Mouse (Mus musculus) left cerebral cortex, adult 9 months (tissue): ENCODE measurements at regions not wholly inside any gene's neighbourhood (a gene's known extent, or its start where the extent isn't known, plus 50 kb on each side); places are given as distances from the start of the nearest gene placed in this dataset.
"Not testable (repeated sequence)": the region's sequence is repeated elsewhere in the genome, so short reads cannot be mapped to it uniquely, and the experiment has no call there.

ENCODE experiments used
- DNase-seq, 2 experiments: peaks; one replicate each; pipeline ENCODE4 v3.0.0; 2022; ENCODE audit warnings: low spot score in 2 of 2

DNA sequence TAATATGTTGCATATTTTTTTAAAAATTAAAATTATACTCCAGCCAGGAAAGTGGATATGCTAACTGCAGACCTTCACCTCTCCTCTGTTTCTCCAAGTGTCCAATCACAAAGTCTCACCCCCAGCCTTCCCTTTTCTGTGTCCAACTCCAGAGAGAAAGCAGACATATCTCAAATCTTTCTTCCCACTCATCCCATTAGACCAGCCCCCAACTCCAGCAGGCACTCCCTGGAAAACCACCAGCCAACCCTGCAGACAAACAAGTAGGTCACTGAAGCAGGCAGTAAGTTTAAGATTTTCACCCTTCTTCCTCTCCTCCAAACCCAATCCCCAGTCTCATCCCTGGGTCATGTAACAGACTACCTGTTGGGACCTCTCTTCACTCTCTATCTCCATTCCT lies 94.2 kb upstream of the Ptgfr start:
- no peak for DNase-seq

DNA sequence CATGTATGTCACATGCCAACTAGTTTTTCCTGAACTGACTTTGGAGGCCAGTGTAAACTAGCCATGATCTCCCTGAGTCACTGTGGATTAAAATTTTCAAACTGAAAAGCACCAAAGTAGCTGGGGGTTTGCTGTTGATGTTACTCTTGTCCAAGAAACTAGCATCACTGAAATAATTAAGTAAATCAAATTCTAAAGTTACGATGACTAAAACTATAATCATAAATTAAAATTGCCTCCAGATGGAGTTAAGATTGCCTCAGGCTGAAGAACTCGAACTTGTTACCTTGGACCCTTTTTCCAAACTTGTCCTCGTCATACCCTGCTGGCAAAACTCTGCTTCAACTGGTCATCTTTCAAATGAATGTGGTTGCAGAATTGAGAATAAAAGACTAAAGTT lies 93.7 kb upstream of the Ptgfr start:
- DNase-seq = no peak

DNA sequence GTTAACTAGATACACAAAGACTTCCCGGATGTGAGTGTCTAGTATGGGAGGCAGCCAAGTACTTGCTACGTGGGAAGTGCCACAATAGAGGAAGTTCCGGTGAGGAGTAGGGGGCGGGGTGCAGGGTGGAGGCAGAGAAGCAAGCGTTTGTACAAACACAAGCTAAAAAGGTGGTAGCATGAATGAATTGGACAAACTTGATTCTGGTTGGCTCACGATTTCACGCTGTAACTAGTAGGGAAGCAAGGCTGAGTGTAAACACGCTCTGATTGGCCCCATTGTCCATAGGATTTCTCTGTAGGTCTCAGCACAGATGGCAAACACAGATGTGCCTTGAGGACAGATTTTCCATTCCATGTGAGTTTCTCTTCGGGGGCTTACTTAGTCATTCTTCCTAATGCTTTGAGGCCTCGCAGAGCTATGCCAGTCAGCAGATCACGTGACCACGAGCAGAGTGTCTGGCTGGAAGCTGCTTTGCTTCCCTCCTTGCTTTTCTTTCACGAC lies 76.6 kb upstream of the Ptgfr start:
- DNase-seq = peak; percentile 15 to 47

DNA sequence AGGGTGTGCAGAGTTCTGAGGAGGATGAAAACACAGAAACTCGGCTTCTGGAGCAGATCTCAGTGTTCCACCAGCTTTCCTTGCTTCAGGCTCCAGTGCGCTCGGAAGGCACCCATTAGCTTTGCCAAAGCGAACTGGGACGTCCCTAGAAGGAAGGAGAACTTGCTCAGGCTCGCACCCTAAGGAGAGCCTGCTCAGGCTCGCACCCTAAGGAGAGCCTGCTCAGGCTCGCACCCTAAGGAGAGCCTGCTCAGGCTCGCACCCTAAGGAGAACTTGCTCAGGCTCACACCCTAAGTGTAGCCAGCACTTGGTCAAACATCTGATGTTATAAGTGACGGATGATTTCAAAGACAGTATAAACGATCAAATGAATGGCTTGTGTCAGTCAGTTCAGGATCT lies 74.9 kb upstream of the Ptgfr start:
- not testable (repeated sequence) for DNase-seq

DNA sequence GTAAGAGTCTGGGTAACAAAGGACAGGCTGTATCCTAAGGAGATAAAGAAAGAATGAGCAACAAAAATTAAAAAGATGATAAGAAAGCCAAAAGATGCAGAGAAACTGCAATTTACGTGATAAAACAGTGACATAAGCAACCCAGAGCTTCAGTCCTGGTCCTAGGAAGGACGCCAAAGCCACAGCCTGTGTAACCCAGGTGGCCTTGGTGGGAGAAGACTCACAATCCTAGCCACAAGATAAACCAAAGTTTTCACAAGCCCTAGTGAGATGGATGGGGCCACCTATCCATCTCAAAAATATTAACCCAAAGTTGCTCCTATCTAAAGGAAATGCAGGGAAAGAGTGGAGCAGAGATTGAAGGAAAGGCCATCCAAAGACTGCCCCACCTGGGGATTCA lies 73.4 kb upstream of the Ptgfr start:
- DNase-seq = no peak

DNA sequence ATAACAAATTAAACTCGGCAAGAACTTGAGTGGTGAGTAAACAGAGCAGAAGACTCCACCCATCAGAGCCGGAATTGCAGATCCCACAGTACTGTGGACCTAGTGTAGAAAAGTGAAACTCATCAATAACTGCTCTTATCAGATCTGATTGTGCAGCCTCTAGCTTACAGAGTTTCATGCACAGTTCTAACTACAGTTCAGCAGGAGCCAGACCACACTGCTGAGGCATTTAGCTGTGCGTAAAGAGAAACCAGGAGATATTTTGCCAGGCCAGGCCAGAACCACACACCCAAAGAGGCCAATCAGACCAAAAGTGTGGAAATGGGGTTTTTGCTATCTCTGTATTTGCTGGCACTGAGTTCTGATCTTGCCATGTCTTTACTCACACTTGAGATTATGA lies 71.9 kb upstream of the Ptgfr start:
- no peak for DNase-seq

DNA sequence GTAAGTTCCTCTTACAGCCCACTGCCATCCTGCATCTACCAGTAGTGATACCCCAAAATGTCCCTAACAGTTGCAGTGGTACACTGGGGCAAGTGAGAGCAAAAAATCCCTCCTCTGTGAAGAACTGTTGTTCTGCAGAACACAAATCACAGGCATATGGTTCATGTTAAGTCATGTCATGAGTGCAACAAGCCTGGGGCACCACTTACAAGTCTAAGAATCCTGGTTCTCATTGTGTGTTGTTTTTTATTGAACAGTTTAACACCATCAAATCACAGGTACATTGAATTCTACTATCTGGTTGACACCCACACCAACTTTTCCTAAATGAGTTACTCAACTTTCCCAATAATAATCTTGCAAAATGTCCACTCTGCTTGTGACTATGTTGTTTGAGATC lies 71.5 kb upstream of the Ptgfr start:
- DNase-seq = no peak

DNA sequence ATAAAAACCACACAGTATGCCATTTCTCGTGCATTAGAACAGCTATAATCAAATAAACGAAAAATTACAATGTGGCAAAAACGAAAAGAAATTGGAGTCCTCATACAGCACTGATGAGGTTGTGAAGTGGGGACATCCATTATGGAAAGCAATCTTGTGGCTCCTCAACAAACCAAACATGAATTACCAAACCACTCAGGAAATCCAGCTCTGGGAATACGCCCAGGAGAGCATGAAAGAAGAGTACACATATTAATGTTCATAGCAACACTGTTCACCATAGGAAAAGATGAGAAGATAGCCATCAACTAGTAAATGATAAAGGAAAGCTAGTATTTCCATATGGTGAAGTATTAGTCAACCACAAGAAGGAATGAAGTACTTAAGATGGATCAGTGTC lies 68.3 kb upstream of the Ptgfr start:
- no peak for DNase-seq

DNA sequence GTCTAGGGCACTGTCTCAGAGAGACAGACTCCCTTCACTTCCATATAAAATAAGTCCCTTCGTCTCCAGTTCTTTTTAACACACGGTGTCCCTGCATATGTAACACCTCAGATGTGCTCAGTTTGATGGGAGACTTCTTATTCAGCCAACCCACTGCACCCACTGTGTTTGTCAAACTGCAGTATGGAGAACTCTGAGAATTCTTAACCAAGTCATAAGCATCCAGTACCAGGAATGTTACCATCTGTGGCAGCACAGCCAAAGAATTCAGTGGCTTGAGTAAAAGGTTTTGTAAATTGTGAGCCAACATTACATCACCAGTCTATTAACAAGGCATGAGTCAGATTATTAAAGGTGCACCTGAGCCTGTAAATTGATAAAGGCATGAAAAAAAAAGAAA lies 65.7 kb upstream of the Ptgfr start:
- DNase-seq = no peak

DNA sequence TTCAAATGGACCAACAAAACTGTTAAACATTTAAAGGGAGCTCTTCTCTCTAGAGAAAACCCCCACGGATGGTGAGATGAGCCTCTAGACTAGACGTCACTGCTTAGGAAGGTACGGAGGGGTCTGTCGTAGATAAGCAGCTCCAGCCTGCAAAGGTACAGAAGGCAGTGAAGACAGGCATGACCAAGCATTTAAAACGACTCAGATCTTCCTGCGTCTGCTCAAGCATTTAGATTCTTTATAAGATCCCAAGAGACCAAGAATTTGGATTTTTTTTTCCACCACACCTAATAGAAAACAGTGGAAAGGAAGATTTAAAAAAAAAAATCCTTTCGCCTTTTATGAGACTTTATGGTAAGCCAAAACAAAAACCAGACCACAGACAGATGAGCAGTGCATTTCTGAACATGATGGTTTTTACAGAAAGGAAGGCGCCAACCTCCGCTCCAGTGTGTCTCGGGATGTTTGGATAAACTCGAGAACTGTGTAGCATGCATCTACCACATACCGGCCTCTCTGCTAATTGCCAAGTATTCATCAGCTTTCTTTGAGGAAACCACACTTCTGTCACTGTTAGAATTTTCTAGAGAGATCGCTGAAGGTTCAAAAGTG lies 64.9 kb upstream of the Ptgfr start:
- DNase-seq = no peak

DNA sequence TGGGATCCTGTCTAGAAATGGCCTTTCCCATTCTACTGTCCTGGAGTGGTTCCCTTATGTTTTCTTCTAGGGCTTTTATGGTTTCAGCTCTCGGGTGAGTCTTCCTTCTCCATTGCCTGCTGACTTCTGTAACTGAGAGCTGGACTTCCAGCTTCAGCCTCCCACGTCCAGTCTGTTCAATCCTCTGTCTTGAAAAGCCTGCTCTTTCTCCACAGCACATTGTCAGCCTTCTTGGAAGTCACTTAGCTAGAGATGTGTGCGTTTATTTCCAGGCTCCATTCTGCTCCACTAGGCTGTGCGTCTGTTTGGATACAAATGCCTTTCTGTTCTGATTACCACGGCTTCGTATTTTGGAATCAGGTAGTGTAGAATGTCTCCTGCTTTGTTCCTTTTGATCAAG lies 62.2 kb upstream of the Ptgfr start:
- DNase-seq = peak in 1 of 2 experiments; percentile 9

DNA sequence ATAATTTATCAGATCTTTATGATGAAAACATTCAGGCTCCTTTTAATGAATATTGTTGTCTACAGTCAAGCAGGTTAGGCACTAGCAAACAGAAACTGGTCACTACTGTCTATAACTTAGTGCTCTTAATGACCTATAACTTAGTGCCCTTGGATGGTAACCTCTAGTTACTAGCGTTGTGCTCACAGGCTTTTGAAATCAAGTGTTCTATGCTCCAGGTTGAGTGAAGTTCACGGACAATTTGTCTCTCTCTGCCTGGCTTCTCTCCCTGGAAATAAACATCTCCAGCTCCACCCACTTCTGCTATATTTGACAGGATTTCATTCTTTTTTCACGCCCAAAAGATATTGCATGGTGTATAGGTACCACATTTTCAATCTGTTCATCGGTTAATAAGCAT lies 61.7 kb upstream of the Ptgfr start:
- no peak for DNase-seq

DNA sequence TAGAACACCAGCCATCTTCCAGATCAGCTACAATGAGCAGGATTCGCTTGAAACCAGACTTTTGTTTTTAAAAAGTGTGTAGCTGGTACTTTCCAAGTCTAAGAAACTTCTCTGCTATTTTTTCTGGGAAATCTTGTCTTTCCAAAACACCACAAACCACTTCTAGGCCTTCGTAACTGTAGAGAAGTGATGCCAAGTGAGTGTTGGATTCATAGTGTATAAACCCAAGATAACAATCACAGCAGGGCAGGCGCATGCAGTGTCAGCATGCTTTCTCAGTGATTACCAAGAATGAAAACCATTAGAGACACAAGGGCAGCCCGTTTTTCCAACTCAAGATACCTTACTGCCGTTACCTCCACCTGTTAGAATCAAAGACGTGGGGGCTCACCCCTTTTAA lies 58.9 kb upstream of the Ptgfr start:
- no peak for DNase-seq

DNA sequence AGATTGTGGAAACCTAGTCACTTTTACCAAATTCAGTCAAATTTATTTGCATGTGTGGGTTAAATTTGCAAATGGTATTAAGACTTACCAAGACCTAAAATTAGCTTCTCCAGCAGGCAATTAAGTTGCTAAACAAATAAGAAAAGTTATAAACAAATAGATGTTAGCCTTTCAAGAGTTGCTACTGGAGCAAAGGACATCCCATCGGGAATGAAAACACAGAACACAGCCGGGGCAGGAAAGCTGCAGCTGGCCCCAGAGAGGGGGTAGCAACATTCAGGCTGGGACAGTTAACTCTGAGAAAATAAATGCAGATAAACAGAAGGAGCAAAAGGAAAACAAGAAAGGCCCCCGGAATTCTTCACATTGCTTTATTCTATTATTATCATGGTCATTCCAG lies 57.3 kb upstream of the Ptgfr start:
- no peak for DNase-seq

DNA sequence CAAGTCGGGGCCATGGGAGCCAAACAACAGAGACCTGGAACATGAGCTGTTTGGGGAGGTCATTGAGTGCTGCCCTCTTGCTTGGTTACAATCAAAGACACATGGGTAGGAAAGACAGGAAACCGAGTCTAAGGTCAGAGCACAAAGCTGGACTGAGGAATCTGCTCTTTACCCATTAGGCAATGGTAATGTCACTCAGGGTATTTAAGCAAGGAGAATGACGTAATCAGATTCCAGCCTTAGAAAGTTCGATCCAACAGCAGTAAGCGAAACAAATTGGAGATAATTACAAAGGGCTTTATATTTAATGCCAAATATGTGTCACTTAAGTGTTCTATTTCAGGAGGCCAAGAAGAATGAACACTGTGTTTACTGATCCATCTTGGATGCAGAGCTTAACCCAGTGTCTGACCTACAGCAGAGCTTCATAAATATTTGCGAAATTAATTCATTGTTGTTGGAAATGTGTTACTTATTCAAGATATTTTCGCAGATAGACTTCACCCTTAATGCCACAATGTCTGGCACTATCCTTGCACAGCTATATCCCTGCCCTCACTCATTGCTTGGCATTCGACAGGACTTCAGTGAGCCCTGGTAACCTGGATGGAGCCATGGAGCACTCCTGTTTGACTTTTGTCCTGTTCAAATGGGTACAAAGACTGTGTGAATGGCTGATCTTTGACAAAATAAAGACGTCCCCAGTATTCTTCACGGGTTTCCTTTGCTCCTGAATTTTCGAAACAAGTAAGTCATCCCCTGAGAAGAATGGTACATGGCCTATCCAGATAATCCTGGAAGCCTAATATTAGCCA lies 56.2 kb upstream of the Ptgfr start:
- no peak for DNase-seq

DNA sequence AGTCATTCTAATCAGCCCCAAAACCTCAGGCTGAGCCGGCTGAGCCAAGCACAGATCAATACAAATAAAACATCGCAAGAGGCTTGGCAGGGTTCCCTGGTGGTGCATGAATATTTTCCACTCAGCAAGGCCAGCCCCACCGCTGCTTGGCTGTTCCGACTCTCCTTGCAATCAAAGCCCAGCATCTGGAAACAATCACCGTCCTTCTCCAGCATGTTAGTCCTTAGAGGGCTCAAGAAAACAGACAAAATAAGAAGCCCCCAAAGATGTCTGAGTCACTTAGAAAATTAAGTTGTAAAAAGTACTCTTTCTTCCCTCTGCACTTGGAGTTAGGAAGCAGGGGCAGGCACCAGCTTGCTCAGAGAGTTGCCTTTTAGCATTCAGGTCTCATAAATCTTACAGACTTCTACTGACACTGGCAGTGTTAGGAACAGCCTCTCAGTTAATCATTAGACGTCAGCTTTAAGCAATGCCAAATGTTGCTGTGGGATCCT lies 54.4 kb upstream of the Ptgfr start:
- DNase-seq = peak in 1 of 2 experiments; percentile 46

DNA sequence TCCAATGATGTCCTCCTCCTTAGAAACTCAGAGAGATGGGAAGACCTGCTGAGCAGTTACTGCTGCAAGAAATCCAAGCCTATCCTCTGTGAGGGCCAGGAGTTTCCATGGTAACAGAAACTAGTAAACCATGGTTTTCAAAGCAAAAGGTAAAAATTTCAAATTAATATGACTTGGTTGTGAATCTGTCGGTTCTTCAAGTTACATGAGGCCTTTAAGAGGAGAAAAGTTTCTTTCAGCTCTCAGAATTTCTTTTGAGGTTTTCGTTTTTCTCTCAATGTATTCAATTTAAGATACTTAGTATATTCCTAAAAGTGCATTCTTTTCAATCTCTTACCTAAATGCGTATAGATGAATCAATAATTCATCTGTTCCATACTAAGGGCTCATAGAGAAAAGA lies 53.9 kb upstream of the Ptgfr start:
- DNase-seq = no peak

DNA sequence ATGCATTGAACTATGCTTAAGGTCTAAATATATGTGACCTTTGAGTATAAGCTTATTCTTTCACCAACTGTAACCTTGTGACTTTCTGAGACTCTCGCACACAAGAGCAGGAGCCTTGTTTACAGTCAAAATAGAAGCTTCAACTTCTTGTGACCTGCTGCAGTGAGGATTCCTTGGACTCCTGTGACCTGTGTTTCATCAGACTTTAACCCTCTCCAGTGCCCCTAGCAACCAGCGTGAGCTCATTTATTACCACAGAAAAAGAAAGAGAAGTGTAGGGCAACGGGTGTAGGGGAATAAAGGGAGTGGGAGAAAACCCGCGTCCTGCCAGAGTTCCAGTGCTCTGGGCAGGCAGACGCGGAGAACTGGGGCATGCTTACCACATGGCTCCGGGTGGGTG lies 52.3 kb upstream of the Ptgfr start:
- DNase-seq = no peak
